Mouse (Mus musculus): ENCODE data around the gene Fate1. TPM values are rescaled to one million over a fixed set of nuclear protein-coding genes. Genes with fewer than 3 reads are reported as not detected.
A peak's percentile ranks its signal among the peaks of the same experiment; 100 is the strongest.
"Not testable (repeated sequence)": the region's sequence is repeated elsewhere in the genome, so short reads cannot be mapped to it uniquely, and the experiment has no call there.

The Fate1 gene
- polyA plus RNA-seq (2015; fragmentation: Nextera tagmentation; extraction: Ambion mirVana), result 0.16 and 0.36 TPM in 2 replicates

DNA sequence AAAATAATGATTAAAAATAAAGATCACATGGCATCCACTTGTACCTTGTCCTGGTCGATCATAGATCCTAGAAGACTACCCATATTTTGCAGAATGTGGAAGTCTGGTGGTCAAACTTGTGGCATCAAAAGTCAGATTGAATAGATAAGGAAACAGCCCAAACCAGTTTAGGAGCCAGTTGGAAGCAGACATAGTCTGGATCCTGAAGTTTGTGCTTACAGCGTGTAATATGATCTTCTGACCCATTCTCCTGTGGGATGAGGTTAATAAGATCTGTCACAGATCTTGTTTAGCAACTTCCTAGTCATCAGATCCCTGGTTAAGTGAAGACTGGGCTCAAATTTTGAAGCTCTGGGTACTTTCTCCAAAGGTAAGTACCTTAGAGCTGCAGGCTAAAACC is at the start of gene Fate1:
Gene Fate1, plus strand, starts transcription at position 301 of the 400 bp plus-strand sequence.
- no peak within 1 kb of the TSS for H3K27ac ChIP-seq
- no peak for ATAC-seq (ENCODE audit: borderline replicate concordance, extremely low read depth, low FRiP score, low TSS enrichment)
- H3K9ac ChIP-seq, result no peak within 1 kb of the TSS
- whole genome bisulfite sequencing, result 50% methylated on average over 2 of the region's 2 CpGs
- H3K9me3 ChIP-seq, result no peaks in the 10 kb centered on the region
- H3K4me1 ChIP-seq, result no peaks in the 10 kb centered on the region
- H3K4me2 ChIP-seq, result no peak within 1 kb of the TSS
- H3K27me3 ChIP-seq, result no peaks in the 10 kb centered on the region
- H3K36me3 ChIP-seq, result no peaks in the 10 kb centered on the region
- no peak within 1 kb of the TSS for H3K4me3 ChIP-seq

DNA sequence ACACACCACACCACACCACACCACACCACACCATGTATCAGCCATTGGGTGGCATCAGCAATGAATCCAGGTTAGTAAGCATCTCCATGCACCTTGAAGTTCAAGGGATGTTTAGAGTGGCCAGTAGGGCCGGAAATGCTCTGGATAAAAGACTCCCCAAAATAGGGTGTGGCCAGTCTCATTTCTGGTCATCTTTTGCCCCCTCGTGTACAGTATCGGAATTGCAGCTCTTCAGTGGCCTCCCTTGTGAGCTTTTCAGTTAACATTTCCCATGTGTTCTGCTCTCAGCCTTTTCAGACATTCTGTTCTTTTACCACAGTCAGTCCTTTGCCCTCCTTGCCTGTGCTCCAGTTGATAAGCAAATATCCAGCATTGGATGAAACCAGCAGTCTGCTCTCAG is 26.2 kb upstream of the Fate1 start:
- Histone ChIP-seq H3K27ac (no peak overlapping the region), H3K36me3 (no peaks in the 10 kb centered on the region), H3K9ac (no peak overlapping the region), H3K9me3 (no peaks in the 10 kb centered on the region), H3K4me2 (no peak overlapping the region), H3K27me3 (no peaks in the 10 kb centered on the region), H3K4me3 (no peak overlapping the region), H3K4me1 (no peaks in the 10 kb centered on the region)
- ATAC-seq (ENCODE audit: borderline replicate concordance, extremely low read depth, low FRiP score, low TSS enrichment), result no peak
- WGBS, result 25% methylated on average over 3 of the region's 3 CpGs

DNA sequence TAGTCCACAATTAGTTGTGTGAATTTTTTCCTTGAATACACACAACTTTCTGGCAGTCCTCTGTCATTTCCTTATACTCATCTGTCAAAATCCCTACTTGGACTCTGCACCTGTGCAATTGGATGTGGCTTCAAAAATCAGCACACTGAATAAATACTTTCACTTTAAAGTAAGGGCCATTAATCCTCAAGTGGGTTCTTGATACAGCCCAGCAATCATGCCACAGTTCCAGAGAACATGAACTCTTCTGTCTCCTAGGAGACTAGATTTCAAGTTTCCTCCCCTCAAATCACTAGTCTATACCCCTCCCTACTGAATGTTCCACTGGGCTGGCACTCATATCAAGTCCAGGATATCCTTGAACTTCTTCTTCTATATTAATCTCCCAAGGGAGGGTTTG is 14.4 kb upstream of the Fate1 start:
- Histone ChIP-seq H3K27me3 (no peaks in the 10 kb centered on the region), H3K4me3 (no peak overlapping the region), H3K27ac (0 out of 2 replicates have a peak overlapping the region, but pooled peaks have one; percentile 47), H3K9ac (no peak overlapping the region), H3K9me3 (no peaks in the 10 kb centered on the region), H3K4me1 (no peaks in the 10 kb centered on the region), H3K36me3 (no peaks in the 10 kb centered on the region), H3K4me2 (no peak overlapping the region)
- ATAC-seq (ENCODE audit: borderline replicate concordance, extremely low read depth, low FRiP score, low TSS enrichment), result no peak

DNA sequence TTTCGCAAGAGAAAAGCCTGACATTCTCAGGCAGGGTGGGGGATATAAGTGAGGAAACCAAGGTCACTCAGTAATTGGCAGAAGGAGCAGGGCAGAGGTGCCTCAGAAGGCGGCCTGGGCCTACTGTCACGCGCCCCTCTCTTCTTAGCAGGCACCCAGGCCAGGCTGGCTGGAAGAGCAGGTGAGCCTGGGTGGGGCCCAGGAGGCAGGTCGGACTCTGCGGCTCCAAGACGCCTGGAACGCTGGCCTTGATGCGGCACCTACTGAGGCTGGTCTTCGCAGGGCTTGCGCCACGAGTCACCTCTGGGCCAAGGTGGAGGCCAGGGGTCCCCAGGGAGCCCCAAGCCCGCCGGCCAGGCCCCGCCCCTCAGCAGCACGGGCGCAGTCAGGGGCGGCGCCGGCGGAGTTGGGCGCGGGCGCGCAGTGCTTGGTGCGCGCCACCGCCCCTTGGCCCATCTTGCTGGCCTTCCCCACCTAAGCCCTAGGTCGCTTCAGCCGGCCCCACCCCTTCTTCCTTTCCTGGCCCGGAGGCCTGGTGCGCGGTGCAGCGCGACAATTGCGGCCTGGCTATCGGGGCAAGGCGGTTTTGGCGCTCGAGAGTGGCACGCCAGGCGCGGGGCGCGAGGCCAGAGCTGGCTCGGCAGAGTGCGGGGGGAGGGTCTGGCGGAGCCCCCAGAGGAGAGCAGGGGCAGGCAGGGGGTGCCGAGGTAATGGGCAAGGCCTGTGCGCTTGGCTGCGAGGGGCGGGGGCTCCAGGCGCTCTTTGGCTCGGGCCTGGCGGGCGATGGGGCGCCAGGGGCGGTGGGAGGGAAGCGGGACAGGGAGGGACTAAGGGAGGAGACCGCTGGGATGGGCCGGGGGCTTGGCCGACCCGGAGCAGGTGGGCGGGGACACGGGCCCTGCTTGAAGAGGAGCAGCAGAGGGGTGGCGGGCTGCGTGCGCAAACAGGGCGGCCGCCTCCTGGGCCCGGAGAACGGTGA is 10.4 kb upstream of the Fate1 start, which contains the start of gene Prrg3:
Gene Prrg3, plus strand, starts transcription at position 552 of the 979 bp plus-strand sequence.
- Histone ChIP-seq H3K9me3 (no peaks in the 10 kb centered on the region), H3K27ac (peak within 1 kb of the TSS; percentile 80), H3K27me3 (no peaks in the 10 kb centered on the region; the same call in 1 of the 2 replicates), H3K4me1 (no peaks in the 10 kb centered on the region), H3K4me2 (peak within 1 kb of the TSS; percentile 87), H3K36me3 (no peaks in the 10 kb centered on the region), H3K9ac (peak within 1 kb of the TSS; percentile 54), H3K4me3 (peak within 1 kb of the TSS; percentile 50)
- WGBS, result 12% methylated on average over 54 of the region's 72 CpGs
- ATAC-seq (ENCODE audit: borderline replicate concordance, extremely low read depth, low FRiP score, low TSS enrichment), result peak; percentile 92

DNA sequence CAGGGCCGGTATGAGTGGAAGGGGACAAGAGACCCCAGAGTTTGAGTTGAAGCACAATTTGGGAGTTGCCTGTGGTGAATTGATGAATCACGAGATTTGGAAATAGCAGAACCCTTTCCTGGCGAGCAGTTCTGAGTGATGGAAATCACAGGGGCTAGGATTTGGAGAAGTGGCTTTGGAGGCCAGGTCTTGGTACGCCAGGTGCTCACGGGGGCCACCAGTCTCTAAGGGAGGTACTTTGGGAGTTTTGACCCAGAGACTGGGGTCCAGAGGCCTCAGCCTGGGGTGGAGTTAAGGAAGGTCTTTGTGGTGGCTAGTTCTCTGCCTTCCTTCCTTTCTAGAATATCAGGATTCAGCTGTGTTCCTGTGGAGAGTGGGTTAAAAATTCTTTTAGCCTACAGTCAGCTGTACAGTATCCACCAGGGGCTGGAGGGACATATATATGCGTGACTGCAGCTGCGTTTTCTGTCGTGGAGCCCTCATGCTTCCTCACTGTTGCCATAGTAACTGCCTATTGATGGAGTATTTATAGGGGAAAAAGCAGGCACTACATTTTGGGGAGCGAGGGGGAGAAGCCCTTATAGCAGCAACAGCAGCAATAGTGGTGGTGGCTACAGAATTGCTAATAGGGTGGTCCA is 9.4 kb upstream of the Fate1 start:
- Histone ChIP-seq H3K9me3 (no peaks in the 10 kb centered on the region), H3K4me2 (peak overlapping the region; percentile 87), H3K27ac (peak overlapping the region; percentile 19; the same call in 1 of the 2 replicates), H3K36me3 (no peaks in the 10 kb centered on the region), H3K27me3 (no peaks in the 10 kb centered on the region; the same call in 1 of the 2 replicates), H3K9ac (peak overlapping the region; percentile 54), H3K4me3 (peak overlapping the region; percentile 50), H3K4me1 (no peaks in the 10 kb centered on the region)
- WGBS, result 35% methylated on average over 9 of the region's 9 CpGs
- ATAC-seq (ENCODE audit: borderline replicate concordance, extremely low read depth, low FRiP score, low TSS enrichment), result no peak

DNA sequence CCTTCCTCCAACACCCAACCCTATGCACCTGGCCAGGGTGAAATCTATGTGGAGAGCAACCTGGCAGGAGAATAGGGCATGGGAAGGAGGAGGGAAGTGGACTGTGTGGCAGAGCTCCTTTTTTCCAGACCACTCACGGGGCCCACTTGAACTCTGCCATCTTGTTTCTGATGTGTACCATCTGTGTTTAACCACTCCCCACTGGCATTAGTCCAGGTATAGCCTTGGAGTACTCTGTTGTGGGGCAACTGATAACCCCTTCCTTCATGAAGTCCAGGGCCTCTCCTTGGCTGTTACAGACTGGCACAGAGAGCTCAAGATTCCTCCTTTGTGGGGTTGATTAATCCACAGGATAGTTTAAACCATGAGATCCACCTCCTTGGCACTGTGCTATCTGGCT is 4.6 kb upstream of the Fate1 start:
- Histone ChIP-seq H3K4me2 (no peak overlapping the region), H3K4me1 (no peaks in the 10 kb centered on the region), H3K27ac (no peak overlapping the region), H3K36me3 (no peaks in the 10 kb centered on the region), H3K9ac (no peak overlapping the region), H3K9me3 (no peaks in the 10 kb centered on the region), H3K27me3 (no peaks in the 10 kb centered on the region; the same call in 1 of the 2 replicates), H3K4me3 (no peak overlapping the region)
- 26% methylated on average over 1 of the region's 1 CpGs for WGBS
- no peak for ATAC-seq (ENCODE audit: borderline replicate concordance, extremely low read depth, low FRiP score, low TSS enrichment)

DNA sequence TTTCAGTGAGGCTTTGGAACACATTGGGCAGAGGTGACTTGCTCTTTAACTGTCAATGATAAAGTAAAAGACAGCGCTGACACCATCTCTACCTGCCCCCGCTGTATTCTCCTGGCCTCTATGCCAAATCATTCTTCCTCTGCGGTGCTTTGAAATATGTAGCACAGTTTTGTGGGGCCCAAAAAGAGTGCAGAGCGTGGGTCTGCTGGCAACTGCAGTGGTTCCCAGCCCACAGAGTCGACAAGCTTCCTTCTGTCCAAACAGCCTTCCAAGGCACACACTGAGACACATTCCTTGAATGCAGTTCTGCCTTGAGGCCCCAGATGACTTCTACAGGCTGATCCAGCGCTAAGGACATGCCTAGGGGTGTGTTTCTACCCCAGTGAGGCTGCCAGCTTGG is 4.0 kb upstream of the Fate1 start:
- WGBS, result 77% methylated on average over 6 of the region's 6 CpGs
- ATAC-seq (ENCODE audit: borderline replicate concordance, extremely low read depth, low FRiP score, low TSS enrichment), result no peak
- no peaks in the 10 kb centered on the region for H3K36me3 ChIP-seq
- H3K4me2 ChIP-seq, result no peak overlapping the region
- H3K4me1 ChIP-seq, result no peaks in the 10 kb centered on the region
- no peak overlapping the region for H3K9ac ChIP-seq
- H3K9me3 ChIP-seq, result no peaks in the 10 kb centered on the region
- no peak overlapping the region for H3K4me3 ChIP-seq
- H3K27ac ChIP-seq, result no peak overlapping the region
- no peaks in the 10 kb centered on the region; the same call in 1 of the 2 replicates for H3K27me3 ChIP-seq

DNA sequence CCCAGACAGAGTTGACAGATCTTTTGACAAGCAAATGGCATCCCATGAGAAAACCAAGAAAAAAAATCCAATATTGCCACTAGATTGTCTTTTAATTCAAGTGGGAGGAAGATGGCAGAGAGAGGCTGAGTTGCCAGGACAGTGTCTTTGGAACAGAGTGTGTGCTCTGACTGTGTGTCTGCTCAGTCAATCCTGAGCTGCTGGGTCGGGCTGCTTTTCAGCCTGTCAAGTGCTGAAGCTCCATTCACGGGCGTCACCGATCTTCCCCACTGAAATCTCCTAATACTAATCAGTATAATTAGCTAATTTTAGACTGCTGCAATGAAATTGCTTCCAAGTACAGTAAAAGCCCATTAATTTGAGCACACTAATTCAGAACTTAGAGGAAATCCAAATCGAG is 1.5 kb upstream of the Fate1 start:
- no peaks in the 10 kb centered on the region for H3K36me3 ChIP-seq
- no peaks in the 10 kb centered on the region for H3K4me1 ChIP-seq
- no peak overlapping the region for H3K9ac ChIP-seq
- H3K27me3 ChIP-seq, result no peaks in the 10 kb centered on the region
- H3K27ac ChIP-seq, result no peak overlapping the region
- no peaks in the 10 kb centered on the region for H3K9me3 ChIP-seq
- no peak overlapping the region for H3K4me3 ChIP-seq
- no peak for ATAC-seq (ENCODE audit: borderline replicate concordance, extremely low read depth, low FRiP score, low TSS enrichment)
- WGBS, result 70% methylated on average over 5 of the region's 5 CpGs
- no peak overlapping the region for H3K4me2 ChIP-seq

DNA sequence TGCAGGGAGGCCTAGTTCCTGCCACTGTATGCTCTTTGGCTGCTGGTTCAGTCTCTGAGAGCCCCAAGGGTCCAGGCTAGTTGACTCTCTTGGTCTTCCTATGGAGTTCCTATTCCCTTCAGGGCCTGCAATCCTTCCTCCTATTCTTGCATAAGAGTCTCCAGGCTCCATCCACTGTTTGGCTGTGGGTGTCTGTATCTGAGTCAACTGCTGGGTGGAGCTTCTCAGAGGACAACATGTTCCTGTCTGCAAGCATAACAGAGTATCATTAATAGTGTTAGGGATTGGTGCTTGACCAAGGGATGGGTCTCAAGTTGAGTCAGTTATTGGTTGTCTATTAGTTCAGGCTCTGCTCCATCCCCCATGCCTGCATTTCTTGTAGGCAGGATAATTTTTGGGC is 4.9 kb downstream of the Fate1 start:
- H3K9me3 ChIP-seq; H3K36me3 ChIP-seq; H3K27ac ChIP-seq; H3K4me3 ChIP-seq; H3K4me2 ChIP-seq; H3K4me1 ChIP-seq; H3K9ac ChIP-seq; H3K27me3 ChIP-seq; ATAC-seq (ENCODE audit: borderline replicate concordance, extremely low read depth, low FRiP score, low TSS enrichment): not testable (repeated sequence)

DNA sequence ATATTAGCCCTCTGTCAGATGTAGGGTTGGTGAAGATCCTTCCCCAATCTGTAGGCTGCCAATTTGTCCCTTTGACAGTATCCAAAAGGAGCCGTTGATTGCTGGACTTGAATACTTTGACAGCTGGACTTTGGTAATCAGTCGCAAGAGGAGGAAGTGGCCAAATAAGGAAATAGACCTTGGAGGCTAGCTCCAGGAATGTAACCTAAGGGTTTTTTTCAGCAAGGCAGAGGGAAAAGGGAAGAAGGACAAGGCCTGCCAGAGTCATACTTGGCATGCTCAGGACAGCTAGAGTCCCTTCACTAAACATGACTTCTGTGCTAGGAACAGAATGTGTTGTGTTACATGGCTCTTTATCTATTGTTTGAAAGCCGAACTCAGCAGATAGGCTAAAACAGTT is 7.7 kb downstream of the Fate1 start:
- 39% methylated on average over 3 of the region's 3 CpGs for WGBS
- no peak overlapping the region for H3K4me3 ChIP-seq
- no peaks in the 10 kb centered on the region for H3K9me3 ChIP-seq
- no peak overlapping the region for H3K9ac ChIP-seq
- no peaks in the 10 kb centered on the region for H3K36me3 ChIP-seq
- H3K4me1 ChIP-seq, result no peaks in the 10 kb centered on the region
- no peak for ATAC-seq (ENCODE audit: borderline replicate concordance, extremely low read depth, low FRiP score, low TSS enrichment)
- H3K27me3 ChIP-seq, result no peaks in the 10 kb centered on the region
- peak overlapping the region; percentile 15; the same call in 1 of the 2 replicates for H3K27ac ChIP-seq
- H3K4me2 ChIP-seq, result no peak overlapping the region

DNA sequence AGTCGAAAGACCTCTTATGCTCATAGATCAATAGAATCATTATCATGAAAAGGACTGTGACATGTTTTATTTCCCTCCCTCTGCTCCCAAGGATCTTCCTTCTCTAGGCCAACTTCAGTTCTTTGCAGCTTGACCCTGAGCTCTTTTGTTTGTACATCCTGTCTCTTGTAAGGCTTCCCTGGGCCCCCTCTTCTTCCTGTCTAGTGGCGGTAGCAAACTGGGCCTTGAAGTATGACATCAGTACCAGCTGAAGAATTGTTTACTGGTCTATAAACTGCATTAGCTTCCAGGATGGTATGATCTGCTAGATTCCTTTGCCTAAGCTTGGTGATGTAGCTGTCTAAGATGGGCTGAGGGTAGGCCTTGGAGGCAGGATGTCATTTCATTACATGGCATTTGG is 8.5 kb downstream of the Fate1 start:
- H3K4me3 ChIP-seq, result no peak overlapping the region
- H3K9ac ChIP-seq, result no peak overlapping the region
- no peaks in the 10 kb centered on the region for H3K36me3 ChIP-seq
- H3K27me3 ChIP-seq, result no peaks in the 10 kb centered on the region
- H3K4me1 ChIP-seq, result no peaks in the 10 kb centered on the region
- H3K9me3 ChIP-seq, result no peaks in the 10 kb centered on the region
- no peak overlapping the region for H3K4me2 ChIP-seq
- peak overlapping the region; percentile 10; the same call in 1 of the 2 replicates for H3K27ac ChIP-seq
- ATAC-seq (ENCODE audit: borderline replicate concordance, extremely low read depth, low FRiP score, low TSS enrichment), result no peak
- 72% methylated on average over 2 of the region's 2 CpGs for WGBS

DNA sequence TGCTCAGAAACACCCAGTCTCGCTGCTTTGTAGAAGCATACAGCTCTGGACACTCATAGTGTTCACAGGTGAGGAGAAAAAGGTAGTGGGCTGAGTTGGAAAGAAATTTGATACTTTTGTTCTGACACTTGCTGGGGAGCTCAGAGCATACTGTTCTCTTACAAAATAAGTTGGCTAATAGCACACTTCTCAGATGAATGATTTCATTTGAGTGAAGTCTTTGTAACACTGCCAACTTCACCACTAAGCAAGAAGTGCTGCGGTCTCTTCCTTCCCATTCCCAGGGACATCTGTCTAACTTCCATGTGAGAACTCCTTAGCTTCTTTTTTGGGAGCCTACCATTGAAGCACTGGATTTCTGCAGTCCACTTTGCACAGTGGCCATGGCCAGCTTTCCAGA is 10.4 kb downstream of the Fate1 start:
- no peak overlapping the region for H3K9ac ChIP-seq
- H3K36me3 ChIP-seq, result no peaks in the 10 kb centered on the region
- H3K4me3 ChIP-seq, result no peak overlapping the region
- WGBS, result 31% methylated on average over 2 of the region's 2 CpGs
- no peaks in the 10 kb centered on the region for H3K27me3 ChIP-seq
- H3K4me2 ChIP-seq, result no peak overlapping the region
- no peak overlapping the region for H3K27ac ChIP-seq
- no peak for ATAC-seq (ENCODE audit: borderline replicate concordance, extremely low read depth, low FRiP score, low TSS enrichment)
- H3K9me3 ChIP-seq, result no peaks in the 10 kb centered on the region
- no peaks in the 10 kb centered on the region for H3K4me1 ChIP-seq
